Mouse (Mus musculus) neutrophil, adult 5-6 weeks (primary cell): ENCODE measurements around the gene Gm42906. TPM values are rescaled to one million over a fixed set of nuclear protein-coding genes. Genes with fewer than 3 reads are reported as not detected.

ENCODE experiments used
- ATAC-seq: fragments of 151-379, 151-347 bp; 2 replicates; pipeline ENCODE4 v1.8.0; 2017; ENCODE audit warnings: mild to moderate bottlenecking, moderate TSS enrichment; ENCODE audit not compliant: insufficient number of reproducible peaks, poor library complexity, low FRiP score, severe bottlenecking; ENCODE audit errors: extremely low read depth
- total RNA-seq: library from RNA; stranded (forward); fragments of 200-1000 nt; gene quantifications from 2 replicates; pipeline ENCODE4 v1.2.3, GENCODE M21; 2017

The Gm42906 gene
- total RNA-seq, 1 experiment from 2014 or later: not detected

- no peak for ATAC-seq
Observed at GRCm38 (mm10) chr5:151333686-151334085, 94.3 kb downstream of the Gm42906 start.

- ATAC-seq: no peak
Observed at GRCm38 (mm10) chr5:151333191-151333594, 94.8 kb downstream of the Gm42906 start.

GRCm38 (mm10) chr5:151315804-151316597 lies 112.0 kb downstream of the Gm42906 start:
- ATAC-seq: no peak

GRCm38 (mm10) chr5:151300286-151300685 lies 127.7 kb downstream of the Gm42906 start:
- no peak for ATAC-seq

- no peak for ATAC-seq
Observed at GRCm38 (mm10) chr5:151299576-151299975, 128.4 kb downstream of the Gm42906 start.

- ATAC-seq: no peak
Observed at GRCm38 (mm10) chr5:151298371-151298770, 129.6 kb downstream of the Gm42906 start.

GRCm38 (mm10) chr5:151296244-151296643 lies 131.7 kb downstream of the Gm42906 start:
- ATAC-seq: no peak

GRCm38 (mm10) chr5:151293591-151293990 lies 134.4 kb downstream of the Gm42906 start:
- no peak for ATAC-seq

GRCm38 (mm10) chr5:151292310-151292709 lies 135.7 kb downstream of the Gm42906 start:
- ATAC-seq: no peak

GRCm38 (mm10) chr5:151286331-151286730 lies 141.6 kb downstream of the Gm42906 start:
- no peak for ATAC-seq

- no peak for ATAC-seq
Observed at GRCm38 (mm10) chr5:151279531-151279930, 148.4 kb downstream of the Gm42906 start.

GRCm38 (mm10) chr5:151277927-151278326 lies 150.0 kb downstream of the Gm42906 start:
- no peak for ATAC-seq

- ATAC-seq: no peak
Observed at GRCm38 (mm10) chr5:151275986-151276385, 152.0 kb downstream of the Gm42906 start.

- ATAC-seq: no peak
Observed at GRCm38 (mm10) chr5:151274265-151274664, 153.7 kb downstream of the Gm42906 start.

- ATAC-seq: no peak
Observed at GRCm38 (mm10) chr5:151270815-151271214, 157.1 kb downstream of the Gm42906 start.

GRCm38 (mm10) chr5:151266896-151267634 lies 160.9 kb downstream of the Gm42906 start:
- ATAC-seq: no peak

- no peak for ATAC-seq
Observed at GRCm38 (mm10) chr5:151261558-151261957, 166.4 kb downstream of the Gm42906 start.

- ATAC-seq: no peak
Observed at GRCm38 (mm10) chr5:151252213-151252612, 175.8 kb downstream of the Gm42906 start.

GRCm38 (mm10) chr5:151251656-151252055 lies 176.3 kb downstream of the Gm42906 start:
- no peak for ATAC-seq
